Mouse (Mus musculus): ENCODE measurements around the gene Tent4a. TPM values are rescaled to one million over a fixed set of nuclear protein-coding genes. Genes with fewer than 3 reads are reported as not detected.

Tent4a gene
- polyA plus RNA-seq, 1 experiment from 2014 or later: 6.4 TPM

DNA sequence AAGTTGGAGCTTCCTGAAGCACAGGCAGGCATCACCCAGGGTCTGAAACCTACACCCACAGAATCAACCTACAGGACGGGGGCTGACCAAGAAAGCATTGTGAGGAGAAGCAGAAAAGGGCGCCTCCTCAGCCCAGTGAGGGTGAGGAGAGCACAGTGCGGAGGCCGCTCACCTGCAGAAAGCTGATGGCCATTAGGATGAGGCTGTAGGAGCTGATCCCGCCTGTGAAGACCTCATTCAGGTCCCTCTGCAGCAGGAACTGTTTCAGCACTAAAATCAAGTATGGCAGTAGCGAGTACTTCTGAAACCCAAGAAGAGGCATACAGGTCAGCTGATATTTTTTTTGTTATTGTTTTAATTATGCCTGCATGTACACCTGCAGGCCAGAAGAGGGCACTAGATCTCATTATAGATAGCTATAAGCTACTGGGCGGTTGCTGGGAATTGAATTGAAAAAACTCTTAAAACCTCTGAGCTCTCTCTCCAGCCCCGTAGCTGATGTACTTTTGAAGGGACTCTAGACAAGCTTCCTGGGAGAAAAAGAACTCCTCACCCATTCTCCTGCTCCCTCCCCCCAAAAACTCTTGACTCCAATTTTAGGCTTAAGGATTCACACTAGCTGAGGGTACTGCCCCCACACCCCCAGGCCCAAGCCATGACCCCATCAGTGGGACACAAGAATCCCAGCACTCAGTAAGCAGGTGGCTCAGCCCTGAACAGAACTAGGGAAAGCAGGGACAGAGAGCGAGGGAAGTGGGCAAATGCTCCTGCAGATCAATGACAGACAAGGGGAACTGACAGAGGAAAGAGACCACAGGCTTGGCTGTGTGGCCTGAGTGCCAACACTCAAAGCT, 24.8 kb downstream of the Tent4a start:
- ATAC-seq: peak; percentile 76
- H3K9ac ChIP-seq (ENCODE audit: low read depth, low read length): 0 out of 2 replicates have a peak overlapping the region, but pooled peaks have one; percentile 0
- no peaks in the 10 kb centered on the region for H3K4me1 ChIP-seq (ENCODE audit: control insufficient read depth, insufficient read depth, low read depth, low read length)
- no peak overlapping the region for H3K4me3 ChIP-seq (ENCODE audit: low read length)
- no peak overlapping the region for H3K27ac ChIP-seq (ENCODE audit: low read depth, low read length)
- 62% methylated on average over 9 of the region's 9 CpGs for WGBS
- H3K9me3 ChIP-seq (ENCODE audit: control insufficient read depth, low read length): no peaks in the 10 kb centered on the region
- no peak overlapping the region for H3K4me2 ChIP-seq (ENCODE audit: low read length)
- H3K27me3 ChIP-seq (replicated peaks; ENCODE audit: control insufficient read depth, insufficient read depth, low read length): no peaks in the 10 kb centered on the region
- peaks cover 36% of the 10 kb centered on the region for H3K36me3 ChIP-seq (ENCODE audit: control insufficient read depth, insufficient read depth, low read length)

- Histone ChIP-seq H3K9ac (ENCODE audit: low read depth, low read length) (no peak overlapping the region), H3K4me2 (ENCODE audit: low read length) (no peak overlapping the region), H3K9me3 (ENCODE audit: control insufficient read depth, low read length) (no peaks in the 10 kb centered on the region), H3K4me1 (ENCODE audit: control insufficient read depth, insufficient read depth, low read depth, low read length) (no peaks in the 10 kb centered on the region), H3K4me3 (ENCODE audit: low read length) (no peak overlapping the region), H3K27me3 (replicated peaks; ENCODE audit: control insufficient read depth, insufficient read depth, low read length) (no peaks in the 10 kb centered on the region), H3K36me3 (ENCODE audit: control insufficient read depth, insufficient read depth, low read length) (peaks cover 43% of the 10 kb centered on the region), H3K27ac (ENCODE audit: low read depth, low read length) (no peak overlapping the region)
- 95% methylated on average over 3 of the region's 3 CpGs for WGBS
- ATAC-seq: no peak
These were observed 26.8 kb downstream of the Tent4a start for GRCm38 (mm10) chr13:69507666-69508065.

DNA sequence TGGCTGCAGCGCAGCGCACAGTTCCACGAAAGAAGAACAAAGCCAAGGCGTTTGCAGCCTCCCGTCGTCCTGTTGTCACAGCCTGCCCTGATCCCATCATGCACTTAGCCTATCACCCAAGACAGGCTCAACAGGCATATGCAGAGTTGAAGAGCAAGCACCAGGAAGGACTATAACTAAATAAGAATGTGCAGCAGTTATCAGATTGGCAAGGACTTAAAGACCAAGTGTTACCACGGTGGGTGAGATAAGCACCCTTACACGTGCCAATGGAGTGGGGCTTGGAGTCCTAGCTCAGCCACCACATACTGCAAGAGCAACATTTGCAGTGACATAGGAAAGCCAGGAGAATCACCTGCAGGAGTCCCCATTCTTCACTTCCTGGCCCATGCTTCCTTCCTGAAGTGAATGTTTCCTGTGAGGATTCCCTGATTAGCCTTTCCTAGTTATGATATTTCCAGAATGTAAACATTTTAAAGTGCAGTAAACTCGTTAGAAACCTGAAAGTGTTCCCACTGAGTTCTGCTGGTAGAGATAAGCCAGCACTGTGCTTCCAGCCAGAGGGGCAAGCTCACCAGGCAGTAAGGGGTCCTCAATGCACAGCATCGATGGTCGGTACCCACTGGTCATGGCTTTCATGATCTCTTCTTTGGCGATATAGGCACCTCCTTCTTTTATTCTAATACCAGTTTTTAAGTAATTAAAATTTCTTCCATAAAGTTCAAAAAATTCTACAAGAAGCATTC, 27.9 kb downstream of the Tent4a start:
- Histone ChIP-seq H3K9me3 (ENCODE audit: control insufficient read depth, low read length) (no peaks in the 10 kb centered on the region), H3K4me3 (ENCODE audit: low read length) (no peak overlapping the region), H3K4me2 (ENCODE audit: low read length) (no peak overlapping the region), H3K4me1 (ENCODE audit: control insufficient read depth, insufficient read depth, low read depth, low read length) (no peaks in the 10 kb centered on the region), H3K36me3 (ENCODE audit: control insufficient read depth, insufficient read depth, low read length) (peaks cover 48% of the 10 kb centered on the region), H3K27ac (ENCODE audit: low read depth, low read length) (no peak overlapping the region), H3K27me3 (replicated peaks; ENCODE audit: control insufficient read depth, insufficient read depth, low read length) (no peaks in the 10 kb centered on the region), H3K9ac (ENCODE audit: low read depth, low read length) (no peak overlapping the region)
- 88% methylated on average over 12 of the region's 12 CpGs for WGBS
- ATAC-seq: no peak

GRCm38 (mm10) chr13:69502863-69503262, 31.6 kb downstream of the Tent4a start:
- ATAC-seq: no peak
- Histone ChIP-seq H3K27ac (ENCODE audit: low read depth, low read length) (no peak overlapping the region), H3K27me3 (replicated peaks; ENCODE audit: control insufficient read depth, insufficient read depth, low read length) (no peaks in the 10 kb centered on the region), H3K4me2 (ENCODE audit: low read length) (no peak overlapping the region), H3K4me1 (ENCODE audit: control insufficient read depth, insufficient read depth, low read depth, low read length) (no peaks in the 10 kb centered on the region), H3K9ac (ENCODE audit: low read depth, low read length) (no peak overlapping the region), H3K36me3 (ENCODE audit: control insufficient read depth, insufficient read depth, low read length) (peaks cover 62% of the 10 kb centered on the region), H3K4me3 (ENCODE audit: low read length) (no peak overlapping the region), H3K9me3 (ENCODE audit: control insufficient read depth, low read length) (no peaks in the 10 kb centered on the region)
- 89% methylated on average over 5 of the region's 5 CpGs for WGBS

DNA sequence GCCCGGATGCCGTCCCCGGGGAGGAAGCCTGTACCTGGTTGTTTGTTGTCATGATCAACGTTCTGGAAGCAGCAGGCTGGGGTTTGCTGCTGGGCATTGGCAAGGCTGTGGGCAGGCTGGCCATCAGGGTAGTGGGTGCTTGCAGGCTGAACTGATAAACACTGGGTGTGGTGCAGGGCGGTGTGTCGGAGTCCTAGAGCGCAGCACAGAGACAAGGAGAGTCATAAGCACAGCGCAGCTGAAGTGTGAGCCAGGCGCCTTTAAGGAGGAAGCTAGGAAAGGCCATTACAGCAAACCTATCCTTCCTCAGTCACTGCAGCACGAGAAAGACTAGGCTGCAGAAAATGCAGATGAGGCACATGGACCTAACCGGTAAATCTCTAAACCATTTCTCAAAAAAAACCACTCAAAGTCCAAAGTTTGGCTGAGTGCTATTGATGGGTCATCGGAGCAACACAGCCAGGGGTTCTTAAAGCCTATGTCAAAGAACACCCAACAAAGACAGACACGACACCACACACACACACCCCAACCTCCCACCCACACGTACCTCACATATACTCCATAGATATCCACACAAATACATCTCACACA, 32.2 kb downstream of the Tent4a start:
- no peaks in the 10 kb centered on the region for H3K27me3 ChIP-seq (replicated peaks; ENCODE audit: control insufficient read depth, insufficient read depth, low read length)
- no peak overlapping the region for H3K4me3 ChIP-seq (ENCODE audit: low read length)
- H3K27ac ChIP-seq (ENCODE audit: low read depth, low read length): no peak overlapping the region
- no peak overlapping the region for H3K4me2 ChIP-seq (ENCODE audit: low read length)
- H3K9ac ChIP-seq (ENCODE audit: low read depth, low read length): no peak overlapping the region
- peaks cover 63% of the 10 kb centered on the region for H3K36me3 ChIP-seq (ENCODE audit: control insufficient read depth, insufficient read depth, low read length)
- no peak for ATAC-seq
- 96% methylated on average over 14 of the region's 14 CpGs for WGBS
- no peaks in the 10 kb centered on the region for H3K9me3 ChIP-seq (ENCODE audit: control insufficient read depth, low read length)
- no peaks in the 10 kb centered on the region for H3K4me1 ChIP-seq (ENCODE audit: control insufficient read depth, insufficient read depth, low read depth, low read length)

- Histone ChIP-seq H3K4me3 (ENCODE audit: low read length) (no peak overlapping the region), H3K27ac (ENCODE audit: low read depth, low read length) (no peak overlapping the region), H3K36me3 (ENCODE audit: control insufficient read depth, insufficient read depth, low read length) (peaks cover 48% of the 10 kb centered on the region), H3K4me2 (ENCODE audit: low read length) (no peak overlapping the region), H3K9me3 (ENCODE audit: control insufficient read depth, low read length) (no peaks in the 10 kb centered on the region), H3K27me3 (replicated peaks; ENCODE audit: control insufficient read depth, insufficient read depth, low read length) (no peaks in the 10 kb centered on the region), H3K4me1 (ENCODE audit: control insufficient read depth, insufficient read depth, low read depth, low read length) (no peaks in the 10 kb centered on the region), H3K9ac (ENCODE audit: low read depth, low read length) (no peak overlapping the region)
- no peak for ATAC-seq
- 83% methylated on average over 5 of the region's 5 CpGs for WGBS
These were observed 36.1 kb downstream of the Tent4a start for GRCm38 (mm10) chr13:69498276-69498675.

GRCm38 (mm10) chr13:69492876-69493463, 41.4 kb downstream of the Tent4a start:
- WGBS: 25% methylated on average over 7 of the region's 7 CpGs
- peaks cover 3% of the 10 kb centered on the region; the same call in 1 of the 2 replicates for H3K4me1 ChIP-seq (ENCODE audit: control insufficient read depth, insufficient read depth, low read depth, low read length)
- peaks cover 4% of the 10 kb centered on the region for H3K27me3 ChIP-seq (replicated peaks; ENCODE audit: control insufficient read depth, insufficient read depth, low read length)
- H3K27ac ChIP-seq (ENCODE audit: low read depth, low read length): no peak overlapping the region
- no peak overlapping the region for H3K4me2 ChIP-seq (ENCODE audit: low read length)
- H3K9me3 ChIP-seq (ENCODE audit: control insufficient read depth, low read length): no peaks in the 10 kb centered on the region
- no peak overlapping the region for H3K9ac ChIP-seq (ENCODE audit: low read depth, low read length)
- no peak overlapping the region for H3K4me3 ChIP-seq (ENCODE audit: low read length)
- no peak for ATAC-seq
- H3K36me3 ChIP-seq (ENCODE audit: control insufficient read depth, insufficient read depth, low read length): peaks cover 10% of the 10 kb centered on the region

GRCm38 (mm10) chr13:69489777-69490176, 44.6 kb downstream of the Tent4a start:
- Histone ChIP-seq H3K36me3 (ENCODE audit: control insufficient read depth, insufficient read depth, low read length) (no peaks in the 10 kb centered on the region), H3K4me3 (ENCODE audit: low read length) (no peak overlapping the region), H3K27me3 (replicated peaks; ENCODE audit: control insufficient read depth, insufficient read depth, low read length) (peaks cover 4% of the 10 kb centered on the region), H3K4me1 (ENCODE audit: control insufficient read depth, insufficient read depth, low read depth, low read length) (peaks cover 3% of the 10 kb centered on the region; the same call in 1 of the 2 replicates), H3K27ac (ENCODE audit: low read depth, low read length) (no peak overlapping the region), H3K9ac (ENCODE audit: low read depth, low read length) (no peak overlapping the region), H3K4me2 (ENCODE audit: low read length) (no peak overlapping the region), H3K9me3 (ENCODE audit: control insufficient read depth, low read length) (no peaks in the 10 kb centered on the region)
- ATAC-seq: no peak
- WGBS: 87% methylated on average over 9 of the region's 9 CpGs
